Mouse (Mus musculus) megakaryocyte, embryonic 14.5 days (primary cell): ENCODE measurements around the gene Akap5.

Experiments
- FLI1 ChIP-seq: IDR thresholded peaks from 2 replicates; pipeline ENCODE4 v1.6.1; 2012; ENCODE audit warnings: low read length, inconsistent platforms, mixed read lengths
- GATA1 ChIP-seq: IDR thresholded peaks from 3 replicates; pipeline ENCODE4 v1.6.1; 2012; ENCODE audit warnings: mixed read lengths, low read length, inconsistent platforms, borderline replicate concordance

GRCm38 (mm10) chr12:76341080-76341479 is 16.4 kb downstream of the Akap5 start:
- TF ChIP-seq GATA1 (no peak), FLI1 (no peak)
